Mouse (Mus musculus): ENCODE measurements around the gene Fam19a2.

Gene Fam19a2

GRCm38 (mm10) chr10:123395429-123395828 is 131.6 kb downstream of the Fam19a2 start:
- no peak for DNase-seq (ENCODE audit: low spot score)

GRCm38 (mm10) chr10:123398136-123398535 is 134.3 kb downstream of the Fam19a2 start:
- DNase-seq (ENCODE audit: low spot score), result no peak

GRCm38 (mm10) chr10:123401188-123401587 is 137.4 kb downstream of the Fam19a2 start:
- DNase-seq (ENCODE audit: low spot score), result no peak

GRCm38 (mm10) chr10:123402460-123402859 is 138.7 kb downstream of the Fam19a2 start:
- no peak for DNase-seq (ENCODE audit: low spot score)

GRCm38 (mm10) chr10:123414953-123415352 is 151.2 kb downstream of the Fam19a2 start:
- DNase-seq (ENCODE audit: low spot score), result no peak

- DNase-seq (ENCODE audit: low spot score), result no peak
Observed at GRCm38 (mm10) chr10:123416024-123416423, 152.2 kb downstream of the Fam19a2 start.

- DNase-seq (ENCODE audit: low spot score), result no peak
Observed at GRCm38 (mm10) chr10:123418616-123419173, 154.9 kb downstream of the Fam19a2 start.

GRCm38 (mm10) chr10:123420249-123420648 is 156.5 kb downstream of the Fam19a2 start:
- DNase-seq (ENCODE audit: low spot score), result no peak

GRCm38 (mm10) chr10:123424482-123424881 is 160.7 kb downstream of the Fam19a2 start:
- DNase-seq (ENCODE audit: low spot score), result no peak

GRCm38 (mm10) chr10:123426527-123427363 is 162.9 kb downstream of the Fam19a2 start:
- DNase-seq (ENCODE audit: low spot score), result no peak

- DNase-seq (ENCODE audit: low spot score), result no peak
Observed at GRCm38 (mm10) chr10:123431569-123431968, 167.8 kb downstream of the Fam19a2 start.

- DNase-seq (ENCODE audit: low spot score), result no peak
Observed at GRCm38 (mm10) chr10:123437576-123437975, 173.8 kb downstream of the Fam19a2 start.

- no peak for DNase-seq (ENCODE audit: low spot score)
Observed at GRCm38 (mm10) chr10:123456800-123457199, 193.0 kb downstream of the Fam19a2 start.

- DNase-seq (ENCODE audit: low spot score), result no peak
Observed at GRCm38 (mm10) chr10:123460466-123460865, 196.7 kb downstream of the Fam19a2 start.

GRCm38 (mm10) chr10:123462305-123462704 is 198.5 kb downstream of the Fam19a2 start:
- DNase-seq (ENCODE audit: low spot score), result no peak

- no peak for DNase-seq (ENCODE audit: low spot score)
Observed at GRCm38 (mm10) chr10:123514749-123515148, 251.0 kb downstream of the Fam19a2 start.

- no peak for DNase-seq (ENCODE audit: low spot score)
Observed at GRCm38 (mm10) chr10:123520613-123521012, 256.8 kb downstream of the Fam19a2 start.

- no peak for DNase-seq (ENCODE audit: low spot score)
Observed at GRCm38 (mm10) chr10:123521203-123521602, 257.4 kb downstream of the Fam19a2 start.

- DNase-seq (ENCODE audit: low spot score), result no peak
Observed at GRCm38 (mm10) chr10:123525424-123525823, 261.6 kb downstream of the Fam19a2 start.

- DNase-seq (ENCODE audit: low spot score), result no peak
Observed at GRCm38 (mm10) chr10:123526059-123526458, 262.3 kb downstream of the Fam19a2 start.

- no peak for DNase-seq (ENCODE audit: low spot score)
Observed at GRCm38 (mm10) chr10:123536143-123536542, 272.3 kb downstream of the Fam19a2 start.

- DNase-seq (ENCODE audit: low spot score), result no peak
Observed at GRCm38 (mm10) chr10:123548391-123548790, 284.6 kb downstream of the Fam19a2 start.

- DNase-seq (ENCODE audit: low spot score), result no peak
Observed at GRCm38 (mm10) chr10:123567677-123568076, 303.9 kb downstream of the Fam19a2 start.

Data from ovary, postnatal 14 days (tissue).